Mouse (Mus musculus): Measurements from ENCODE around the gene Erh.

DNA sequence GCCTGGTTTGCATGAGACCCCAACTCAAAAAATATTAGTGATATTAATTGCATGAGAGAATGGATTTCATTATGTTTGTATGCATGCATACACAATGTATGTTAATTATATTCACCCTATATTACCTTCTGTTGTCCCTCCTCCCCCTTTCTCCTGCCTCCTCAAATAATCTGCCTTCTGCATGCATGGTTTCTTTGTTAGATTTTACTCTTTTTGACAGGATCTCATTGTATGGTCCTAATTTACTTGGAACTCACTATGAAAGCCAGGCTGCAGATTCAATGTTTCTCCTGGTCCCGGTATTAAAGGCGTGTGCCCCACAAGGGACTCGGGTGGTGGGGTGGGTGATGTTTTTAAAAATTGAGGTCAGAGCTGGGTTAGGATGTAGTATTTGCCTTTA is 40.2 kb upstream of the Erh start:
- TF ChIP-seq CTCF (IDR thresholded peaks at IDR 0.05; ENCODE audit: low read depth, low read length) (no peak), GATA1 (IDR thresholded peaks at IDR 0.05; ENCODE audit: borderline replicate concordance, low read length) (no peak), TAL1 (conservative IDR thresholded peaks at IDR 0.05; ENCODE audit: low read depth, low read length) (no peak), POLR2AphosphoS5 (IDR thresholded peaks at IDR 0.05; ENCODE audit: insufficient replicate concordance, low read depth, low read length) (no peak), GATA2 (IDR thresholded peaks at IDR 0.05; ENCODE audit: borderline replicate concordance, low read depth, low read length) (no peak)
